Mouse (Mus musculus): Measurements from ENCODE around the gene Plscr1.

Plscr1 gene

GRCm38 (mm10) chr9:92273956-92274762 is 24.6 kb downstream of the Plscr1 start:
- Histone ChIP-seq H3K36me3 (ENCODE audit: control insufficient read depth, insufficient read depth, low read length, poor library complexity, severe bottlenecking) (no peaks in the 10 kb centered on the region; the same call in 1 of the 2 replicates), H3K27me3 (ENCODE audit: control insufficient read depth, insufficient read depth, low read length, poor library complexity, severe bottlenecking) (no peaks in the 10 kb centered on the region)
- DNase-seq (ENCODE audit: low read depth, low spot score) = no peak

GRCm38 (mm10) chr9:92275486-92276207 is 26.1 kb downstream of the Plscr1 start, which contains the start of gene Plscr2:
Gene Plscr2, plus strand, starts transcription at chr9:92275602.
- no peak for DNase-seq (ENCODE audit: low read depth, low spot score)
- Histone ChIP-seq H3K27me3 (ENCODE audit: control insufficient read depth, insufficient read depth, low read length, poor library complexity, severe bottlenecking) (no peaks in the 10 kb centered on the region), H3K36me3 (ENCODE audit: control insufficient read depth, insufficient read depth, low read length, poor library complexity, severe bottlenecking) (no peaks in the 10 kb centered on the region; the same call in 1 of the 2 replicates)

- Histone ChIP-seq H3K36me3 (ENCODE audit: control insufficient read depth, insufficient read depth, low read length, poor library complexity, severe bottlenecking) (no peaks in the 10 kb centered on the region; the same call in 1 of the 2 replicates), H3K27me3 (ENCODE audit: control insufficient read depth, insufficient read depth, low read length, poor library complexity, severe bottlenecking) (no peaks in the 10 kb centered on the region)
- DNase-seq (ENCODE audit: low read depth, low spot score) = no peak
These were observed 26.8 kb downstream of the Plscr1 start for GRCm38 (mm10) chr9:92276360-92276759.

GRCm38 (mm10) chr9:92280048-92280447 is 30.5 kb downstream of the Plscr1 start:
- Histone ChIP-seq H3K27me3 (ENCODE audit: control insufficient read depth, insufficient read depth, low read length, poor library complexity, severe bottlenecking) (no peaks in the 10 kb centered on the region), H3K36me3 (ENCODE audit: control insufficient read depth, insufficient read depth, low read length, poor library complexity, severe bottlenecking) (no peaks in the 10 kb centered on the region)
- no peak for DNase-seq (ENCODE audit: low read depth, low spot score)

- no peak for DNase-seq (ENCODE audit: low read depth, low spot score)
- Histone ChIP-seq H3K27me3 (ENCODE audit: control insufficient read depth, insufficient read depth, low read length, poor library complexity, severe bottlenecking) (no peaks in the 10 kb centered on the region), H3K36me3 (ENCODE audit: control insufficient read depth, insufficient read depth, low read length, poor library complexity, severe bottlenecking) (no peaks in the 10 kb centered on the region)
These were observed 33.1 kb downstream of the Plscr1 start for GRCm38 (mm10) chr9:92282563-92283171.

GRCm38 (mm10) chr9:92289675-92290074 is 40.1 kb downstream of the Plscr1 start:
- no peaks in the 10 kb centered on the region for H3K27me3 ChIP-seq (ENCODE audit: control insufficient read depth, insufficient read depth, low read length, poor library complexity, severe bottlenecking)
- DNase-seq (ENCODE audit: low read depth, low spot score) = no peak

GRCm38 (mm10) chr9:92292169-92292568 is 42.6 kb downstream of the Plscr1 start:
- DNase-seq (ENCODE audit: low read depth, low spot score) = no peak
- H3K36me3 ChIP-seq (ENCODE audit: control insufficient read depth, insufficient read depth, low read length, poor library complexity, severe bottlenecking) = no peaks in the 10 kb centered on the region
- H3K27me3 ChIP-seq (ENCODE audit: control insufficient read depth, insufficient read depth, low read length, poor library complexity, severe bottlenecking) = no peaks in the 10 kb centered on the region

More at GRCm38 (mm10) chr9:92289675-92290074, 40.1 kb downstream of the Plscr1 start:
- H3K36me3 ChIP-seq (ENCODE audit: control insufficient read depth, insufficient read depth, low read length, poor library complexity, severe bottlenecking) = no peaks in the 10 kb centered on the region

GRCm38 (mm10) chr9:92292922-92293321 is 43.4 kb downstream of the Plscr1 start:
- no peak for DNase-seq (ENCODE audit: low read depth, low spot score)
- Histone ChIP-seq H3K36me3 (ENCODE audit: control insufficient read depth, insufficient read depth, low read length, poor library complexity, severe bottlenecking) (no peaks in the 10 kb centered on the region), H3K27me3 (ENCODE audit: control insufficient read depth, insufficient read depth, low read length, poor library complexity, severe bottlenecking) (no peaks in the 10 kb centered on the region)

GRCm38 (mm10) chr9:92293560-92294548 is 44.3 kb downstream of the Plscr1 start:
- no peaks in the 10 kb centered on the region for H3K27me3 ChIP-seq (ENCODE audit: control insufficient read depth, insufficient read depth, low read length, poor library complexity, severe bottlenecking)
- H3K36me3 ChIP-seq (ENCODE audit: control insufficient read depth, insufficient read depth, low read length, poor library complexity, severe bottlenecking) = no peaks in the 10 kb centered on the region
- no peak for DNase-seq (ENCODE audit: low read depth, low spot score)

- Histone ChIP-seq H3K36me3 (ENCODE audit: control insufficient read depth, insufficient read depth, low read length, poor library complexity, severe bottlenecking) (no peaks in the 10 kb centered on the region), H3K27me3 (ENCODE audit: control insufficient read depth, insufficient read depth, low read length, poor library complexity, severe bottlenecking) (no peaks in the 10 kb centered on the region)
- DNase-seq (ENCODE audit: low read depth, low spot score) = no peak
These were observed 48.7 kb downstream of the Plscr1 start for GRCm38 (mm10) chr9:92298288-92298687.

GRCm38 (mm10) chr9:92301213-92301612 is 51.7 kb downstream of the Plscr1 start:
- DNase-seq (ENCODE audit: low read depth, low spot score) = no peak
- no peaks in the 10 kb centered on the region for H3K27me3 ChIP-seq (ENCODE audit: control insufficient read depth, insufficient read depth, low read length, poor library complexity, severe bottlenecking)
- H3K36me3 ChIP-seq (ENCODE audit: control insufficient read depth, insufficient read depth, low read length, poor library complexity, severe bottlenecking) = no peaks in the 10 kb centered on the region

- no peak for DNase-seq (ENCODE audit: low read depth, low spot score)
- no peaks in the 10 kb centered on the region for H3K36me3 ChIP-seq (ENCODE audit: control insufficient read depth, insufficient read depth, low read length, poor library complexity, severe bottlenecking)
These were observed 55.5 kb downstream of the Plscr1 start for GRCm38 (mm10) chr9:92305075-92305474.

GRCm38 (mm10) chr9:92305620-92306220 is 56.2 kb downstream of the Plscr1 start:
- Histone ChIP-seq H3K27me3 (ENCODE audit: control insufficient read depth, insufficient read depth, low read length, poor library complexity, severe bottlenecking) (no peaks in the 10 kb centered on the region), H3K36me3 (ENCODE audit: control insufficient read depth, insufficient read depth, low read length, poor library complexity, severe bottlenecking) (no peaks in the 10 kb centered on the region)
- no peak for DNase-seq (ENCODE audit: low read depth, low spot score)

More at GRCm38 (mm10) chr9:92305075-92305474, 55.5 kb downstream of the Plscr1 start:
- H3K27me3 ChIP-seq (ENCODE audit: control insufficient read depth, insufficient read depth, low read length, poor library complexity, severe bottlenecking) = no peaks in the 10 kb centered on the region

- no peaks in the 10 kb centered on the region for H3K36me3 ChIP-seq (ENCODE audit: control insufficient read depth, insufficient read depth, low read length, poor library complexity, severe bottlenecking)
- no peaks in the 10 kb centered on the region for H3K27me3 ChIP-seq (ENCODE audit: control insufficient read depth, insufficient read depth, low read length, poor library complexity, severe bottlenecking)
- no peak for DNase-seq (ENCODE audit: low read depth, low spot score)
These were observed 59.5 kb downstream of the Plscr1 start, which contains the start of gene 1700057G04Rik for GRCm38 (mm10) chr9:92309077-92309476. Gene 1700057G04Rik, plus strand, starts transcription at chr9:92309377.
